Mouse (Mus musculus): Measurements from ENCODE around the gene Sacm1l. TPM values are rescaled to one million over a fixed set of nuclear protein-coding genes. Genes with fewer than 3 reads are reported as not detected.
A peak's percentile ranks its signal among the peaks of the same experiment; 100 is the strongest.

The Sacm1l gene
- polyA plus RNA-seq, 1 experiment: 8.1 TPM

GRCm38 (mm10) chr9:123506270-123507146 lies 23.1 kb upstream of the Sacm1l start:
- H3K36me3 ChIP-seq (ENCODE audit: control insufficient read depth, insufficient read depth, low read length): peaks cover 27% of the 10 kb centered on the region

GRCm38 (mm10) chr9:123507380-123507779 lies 22.2 kb upstream of the Sacm1l start:
- peaks cover 5% of the 10 kb centered on the region; the same call in 1 of the 2 replicates for H3K4me1 ChIP-seq (replicated peaks; ENCODE audit: control insufficient read depth, insufficient read depth, low read length)
- H3K27ac ChIP-seq (ENCODE audit: control insufficient read depth, insufficient read depth, low read length): no peak overlapping the region
- no peak for DNase-seq
- no peaks in the 10 kb centered on the region for H3K27me3 ChIP-seq (ENCODE audit: control insufficient read depth, insufficient read depth, low read length)
- H3K4me3 ChIP-seq (ENCODE audit: control insufficient read depth, insufficient read depth, low read length): no peak overlapping the region
- TF ChIP-seq POLR2A (IDR thresholded peaks at IDR 0.05; ENCODE audit: control insufficient read depth, extremely low read depth, insufficient read depth, low read length, poor library complexity) (no peak), CTCF (IDR thresholded peaks at IDR 0.05; ENCODE audit: borderline replicate concordance, control insufficient read depth, extremely low read depth, insufficient read depth, low read length, poor library complexity) (no peak)
- peaks cover 32% of the 10 kb centered on the region for H3K36me3 ChIP-seq (ENCODE audit: control insufficient read depth, insufficient read depth, low read length)
- WGBS: 96% methylated on average over 2 of the region's 2 CpGs

More at GRCm38 (mm10) chr9:123506270-123507146, 23.1 kb upstream of the Sacm1l start:
- DNase-seq: no peak
- peaks cover 5% of the 10 kb centered on the region; the same call in 1 of the 2 replicates for H3K4me1 ChIP-seq (replicated peaks; ENCODE audit: control insufficient read depth, insufficient read depth, low read length)
- TF ChIP-seq POLR2A (IDR thresholded peaks at IDR 0.05; ENCODE audit: control insufficient read depth, extremely low read depth, insufficient read depth, low read length, poor library complexity) (no peak), CTCF (IDR thresholded peaks at IDR 0.05; ENCODE audit: borderline replicate concordance, control insufficient read depth, extremely low read depth, insufficient read depth, low read length, poor library complexity) (no peak)
- no peaks in the 10 kb centered on the region for H3K27me3 ChIP-seq (ENCODE audit: control insufficient read depth, insufficient read depth, low read length)
- H3K27ac ChIP-seq (ENCODE audit: control insufficient read depth, insufficient read depth, low read length): no peak overlapping the region
- H3K4me3 ChIP-seq (ENCODE audit: control insufficient read depth, insufficient read depth, low read length): no peak overlapping the region
- WGBS: 97% methylated on average over 4 of the region's 4 CpGs

GRCm38 (mm10) chr9:123508986-123509385 lies 20.6 kb upstream of the Sacm1l start:
- H3K36me3 ChIP-seq (ENCODE audit: control insufficient read depth, insufficient read depth, low read length): peaks cover 25% of the 10 kb centered on the region
- TF ChIP-seq POLR2A (IDR thresholded peaks at IDR 0.05; ENCODE audit: control insufficient read depth, extremely low read depth, insufficient read depth, low read length, poor library complexity) (no peak), CTCF (IDR thresholded peaks at IDR 0.05; ENCODE audit: borderline replicate concordance, control insufficient read depth, extremely low read depth, insufficient read depth, low read length, poor library complexity) (no peak)

GRCm38 (mm10) chr9:123509638-123510604 lies 19.6 kb upstream of the Sacm1l start:
- H3K27ac ChIP-seq (ENCODE audit: control insufficient read depth, insufficient read depth, low read length): 0 out of 2 replicates have a peak overlapping the region, but pooled peaks have one; percentile 5
- peak; percentile 18 for DNase-seq
- H3K36me3 ChIP-seq (ENCODE audit: control insufficient read depth, insufficient read depth, low read length): peaks cover 25% of the 10 kb centered on the region
- WGBS: 19% methylated on average over 8 of the region's 8 CpGs
- no peak for TF ChIP-seq CTCF (IDR thresholded peaks at IDR 0.05; ENCODE audit: borderline replicate concordance, control insufficient read depth, extremely low read depth, insufficient read depth, low read length, poor library complexity)
- no peak for TF ChIP-seq POLR2A (IDR thresholded peaks at IDR 0.05; ENCODE audit: control insufficient read depth, extremely low read depth, insufficient read depth, low read length, poor library complexity)
- no peaks in the 10 kb centered on the region for H3K27me3 ChIP-seq (ENCODE audit: control insufficient read depth, insufficient read depth, low read length)
- no peak overlapping the region for H3K4me3 ChIP-seq (ENCODE audit: control insufficient read depth, insufficient read depth, low read length)
- peaks cover 5% of the 10 kb centered on the region; the same call in 1 of the 2 replicates for H3K4me1 ChIP-seq (replicated peaks; ENCODE audit: control insufficient read depth, insufficient read depth, low read length)

More at GRCm38 (mm10) chr9:123508986-123509385, 20.6 kb upstream of the Sacm1l start:
- Histone ChIP-seq H3K27ac (ENCODE audit: control insufficient read depth, insufficient read depth, low read length) (no peak overlapping the region), H3K27me3 (ENCODE audit: control insufficient read depth, insufficient read depth, low read length) (no peaks in the 10 kb centered on the region), H3K4me3 (ENCODE audit: control insufficient read depth, insufficient read depth, low read length) (no peak overlapping the region), H3K4me1 (replicated peaks; ENCODE audit: control insufficient read depth, insufficient read depth, low read length) (peaks cover 5% of the 10 kb centered on the region; the same call in 1 of the 2 replicates)
- WGBS: 97% methylated on average over 2 of the region's 2 CpGs
- DNase-seq: no peak

- TF ChIP-seq POLR2A (IDR thresholded peaks at IDR 0.05; ENCODE audit: control insufficient read depth, extremely low read depth, insufficient read depth, low read length, poor library complexity) (no peak), CTCF (IDR thresholded peaks at IDR 0.05; ENCODE audit: borderline replicate concordance, control insufficient read depth, extremely low read depth, insufficient read depth, low read length, poor library complexity) (no peak)
- DNase-seq: no peak
- Histone ChIP-seq H3K4me1 (replicated peaks; ENCODE audit: control insufficient read depth, insufficient read depth, low read length) (peaks cover 5% of the 10 kb centered on the region; the same call in 1 of the 2 replicates), H3K4me3 (ENCODE audit: control insufficient read depth, insufficient read depth, low read length) (no peak overlapping the region), H3K36me3 (ENCODE audit: control insufficient read depth, insufficient read depth, low read length) (peaks cover 25% of the 10 kb centered on the region), H3K27ac (ENCODE audit: control insufficient read depth, insufficient read depth, low read length) (no peak overlapping the region), H3K27me3 (ENCODE audit: control insufficient read depth, insufficient read depth, low read length) (no peaks in the 10 kb centered on the region)
- 85% methylated on average over 5 of the region's 5 CpGs for WGBS
Measured at GRCm38 (mm10) chr9:123510926-123511325, 18.6 kb upstream of the Sacm1l start.

- 96% methylated on average over 2 of the region's 2 CpGs for WGBS
- Histone ChIP-seq H3K27me3 (ENCODE audit: control insufficient read depth, insufficient read depth, low read length) (no peaks in the 10 kb centered on the region), H3K27ac (ENCODE audit: control insufficient read depth, insufficient read depth, low read length) (no peak overlapping the region), H3K4me1 (replicated peaks; ENCODE audit: control insufficient read depth, insufficient read depth, low read length) (peaks cover 5% of the 10 kb centered on the region; the same call in 1 of the 2 replicates), H3K4me3 (ENCODE audit: control insufficient read depth, insufficient read depth, low read length) (no peak overlapping the region), H3K36me3 (ENCODE audit: control insufficient read depth, insufficient read depth, low read length) (peaks cover 34% of the 10 kb centered on the region)
- DNase-seq: no peak
- TF ChIP-seq CTCF (IDR thresholded peaks at IDR 0.05; ENCODE audit: borderline replicate concordance, control insufficient read depth, extremely low read depth, insufficient read depth, low read length, poor library complexity) (no peak), POLR2A (IDR thresholded peaks at IDR 0.05; ENCODE audit: control insufficient read depth, extremely low read depth, insufficient read depth, low read length, poor library complexity) (no peak)
Measured at GRCm38 (mm10) chr9:123512482-123512881, 17.1 kb upstream of the Sacm1l start.
